Mouse (Mus musculus): ENCODE results near the gene Lcp1.

DNA sequence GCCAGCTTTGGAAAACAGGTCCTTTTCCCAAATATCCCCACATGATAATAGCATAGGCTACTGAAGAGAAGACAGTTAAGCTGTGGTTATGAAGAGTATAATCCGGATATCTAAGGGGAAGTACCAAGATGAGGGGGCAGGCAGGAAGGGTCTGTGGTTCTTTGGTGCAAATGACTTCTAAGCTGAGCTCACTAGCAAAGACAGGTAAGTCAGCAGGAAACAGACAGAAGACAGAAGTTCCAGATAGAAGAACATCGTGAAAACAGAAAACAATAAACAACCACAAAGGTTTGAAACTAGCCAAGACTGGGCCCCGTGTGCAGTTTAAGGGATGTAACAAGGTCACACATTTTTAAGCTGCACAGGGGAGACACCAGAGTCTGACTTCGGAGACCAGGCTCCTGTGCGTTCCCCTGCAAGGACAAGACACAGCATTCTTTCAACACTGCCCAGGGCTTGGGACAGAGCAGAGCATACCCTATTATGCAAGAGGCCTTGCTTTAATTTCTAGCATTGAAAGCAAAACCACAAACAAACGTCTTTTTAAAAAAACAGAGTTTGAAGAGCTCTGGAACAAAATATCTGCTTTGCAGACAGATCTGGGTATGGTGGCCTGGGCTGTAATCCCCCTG, 96.7 kb downstream of the Lcp1 start:
- TF ChIP-seq CTCF (IDR thresholded peaks at IDR 0.05; ENCODE audit: insufficient read depth, low read depth, low read length), result no peak
- no peak for TF ChIP-seq POLR2A (IDR thresholded peaks at IDR 0.05; ENCODE audit: insufficient read depth, low read depth, low read length)

All from olfactory bulb, adult 2 months (tissue).